Mouse (Mus musculus): ENCODE results near the gene Trh.
A peak's percentile ranks its signal among the peaks of the same experiment; 100 is the strongest.

Gene Trh

DNA sequence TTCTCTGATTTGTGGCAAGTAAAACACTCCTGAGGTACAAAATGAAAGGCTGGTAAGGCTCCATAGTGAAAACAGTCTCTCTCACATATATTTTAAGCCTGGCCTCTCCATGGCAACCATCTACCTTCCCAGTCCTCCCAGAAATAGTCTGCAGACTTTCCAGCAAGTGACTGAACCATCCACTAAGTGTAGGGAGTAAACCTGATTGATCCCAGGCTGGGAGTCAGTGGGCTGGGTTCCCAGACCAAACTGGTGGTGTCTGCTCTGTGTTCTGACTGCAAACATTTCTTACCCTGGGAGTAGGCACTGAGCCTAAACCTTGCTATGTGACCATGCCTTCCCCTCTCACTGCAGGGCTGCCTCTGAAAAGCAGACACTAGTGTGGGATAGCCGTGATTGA is 19.5 kb downstream of the Trh start:
- DNase-seq (ENCODE audit: low read depth, low spot score): no peak

GRCm38 (mm10) chr6:92222021-92222420 is 22.4 kb downstream of the Trh start:
- no peak for DNase-seq (ENCODE audit: low read depth, low spot score)

GRCm38 (mm10) chr6:92221604-92222003 is 22.8 kb downstream of the Trh start:
- DNase-seq (ENCODE audit: low read depth, low spot score): no peak

- DNase-seq (ENCODE audit: low read depth, low spot score): peak; percentile 83
Observed at GRCm38 (mm10) chr6:92219445-92219844, 25.0 kb downstream of the Trh start.

GRCm38 (mm10) chr6:92214773-92215449 is 29.5 kb downstream of the Trh start, which contains the start of gene Rbsn:
Gene Rbsn, minus strand, starts transcription at chr6:92214925.
- DNase-seq (ENCODE audit: low read depth, low spot score): peak; percentile 97

- peak; percentile 48 for DNase-seq (ENCODE audit: low read depth, low spot score)
Observed at GRCm38 (mm10) chr6:92214055-92214772, 30.2 kb downstream of the Trh start.

DNA sequence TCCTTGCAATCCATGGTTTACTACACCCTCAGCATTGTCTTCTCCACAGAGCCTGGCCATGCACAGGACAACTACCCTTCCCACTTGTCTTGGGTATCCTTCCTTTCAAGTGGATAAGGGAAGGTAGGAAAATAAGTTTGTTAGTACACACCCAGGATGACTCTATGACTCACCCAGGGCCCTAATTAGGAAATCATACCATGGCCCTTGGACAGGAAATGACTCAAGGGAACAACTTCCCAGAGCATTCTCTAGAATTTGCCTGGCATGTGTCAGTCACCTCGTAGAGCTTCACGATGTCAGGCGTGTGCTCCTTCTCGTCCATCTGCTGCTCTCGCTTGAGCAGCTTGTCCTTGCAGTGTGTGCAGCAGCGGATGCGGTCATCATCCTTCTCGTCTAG is 45.0 kb downstream of the Trh start:
- no peak for DNase-seq (ENCODE audit: low read depth, low spot score)

All from ES-CJ7 (cell line).